ENCODE assay signal across 15 mouse cellular contexts in genomic region chr7:136417327-136417726, GRCm38 (mm10).
"Had no signal": no experiment of that assay in that cellular context is flagged by ENCODE, and none has a peak within 500 bp of the region (broad histone marks: within the 10 kb centered on the region; RNA-seq: fewer than 3 reads in every experiment).

No protein-coding gene starts in this region.

- H3K36me3 ChIP-seq: intestine, embryonic 15.5 days; limb, embryonic 15.5 days; liver, embryonic 12.5 days; midbrain, embryonic 10.5 days; neural tube, embryonic 12.5 days had no signal

- H3K9me3 ChIP-seq: intestine, embryonic 15.5 days; limb, embryonic 15.5 days; liver, embryonic 12.5 days; midbrain, embryonic 10.5 days; neural tube, embryonic 12.5 days had no signal

- H3K27ac ChIP-seq: intestine, embryonic 15.5 days; layer of hippocampus, adult 2 months; limb, embryonic 15.5 days; liver, embryonic 12.5 days; midbrain, embryonic 10.5 days; neural tube, embryonic 12.5 days had no signal

- H3K4me3 ChIP-seq: intestine, embryonic 15.5 days; layer of hippocampus, adult 2 months; limb, embryonic 15.5 days; liver, embryonic 12.5 days; midbrain, embryonic 10.5 days; myocyte; neural tube, embryonic 12.5 days had no signal

- H3K27me3 ChIP-seq: intestine, embryonic 15.5 days; limb, embryonic 15.5 days; liver, embryonic 12.5 days; neural tube, embryonic 12.5 days had no signal

- DNase-seq: kidney, adult 2 months; kidney, postnatal 4 days; lung, embryonic 14.5 days; lung, postnatal 10 days; lung, postnatal 4 days; midbrain, embryonic 14.5 days; thymus, adult 18-20 months; thymus, postnatal 14 days had no signal

- ATAC-seq: intestine, embryonic 15.5 days; liver, embryonic 12.5 days had no signal

- H3K4me2 ChIP-seq: intestine, embryonic 15.5 days; limb, embryonic 15.5 days; liver, embryonic 12.5 days; lung, embryonic 14.5 days; neural tube, embryonic 12.5 days had no signal

- H3K9ac ChIP-seq: intestine, embryonic 15.5 days; limb, embryonic 15.5 days; liver, embryonic 12.5 days; lung, embryonic 14.5 days; neural tube, embryonic 12.5 days had no signal

- H3K4me1 ChIP-seq: intestine, embryonic 15.5 days; liver, embryonic 12.5 days; neural tube, embryonic 12.5 days had no signal
